Comparison of ENCODE assay signal across 8 mouse cellular contexts in genomic region chr6:29526281-29527251, GRCm38 (mm10). TPM values are rescaled to one million over a fixed set of nuclear protein-coding genes. Genes with fewer than 3 reads are reported as not detected.
A peak's percentile ranks its signal among the peaks of the same experiment; 100 is the strongest.
DNase-seq lines count a peak whose midpoint lies in the region; ATAC-seq and TF ChIP-seq lines count a peak whose summit lies in the region.

Gene Irf5, plus strand, starts transcription at chr6:29526625.

- H3K4me2 ChIP-seq in liver, embryonic 11.5 days: peak within 1 kb of the TSS; percentile 83
- H3K4me2 ChIP-seq in neural tube, embryonic 14.5 days (ENCODE audit: low read depth, low read length): peak within 1 kb of the TSS; percentile 96

- H3K4me3 ChIP-seq in spleen, adult 2 months (ENCODE audit: extremely low read depth, insufficient read depth, insufficient read length): peak within 1 kb of the TSS; percentile 69
- peak within 1 kb of the TSS; percentile 58 for H3K4me3 ChIP-seq in liver, embryonic 11.5 days (ENCODE audit: low read depth, low read length)
- H3K4me3 ChIP-seq in neural tube, embryonic 14.5 days (ENCODE audit: low read depth, low read length): peak within 1 kb of the TSS; percentile 42

- no peak for TF ChIP-seq CTCF in spleen, adult 2 months (IDR thresholded peaks at IDR 0.05; ENCODE audit: extremely low read depth, insufficient read depth, insufficient read length, insufficient replicate concordance)

- DNase-seq in spleen, adult 2 months (ENCODE audit: low read depth in 1 of 2, low spot score in 2 of 2): peak in 1 of 2 experiments; percentile 70
- DNase-seq in spleen, postnatal 14 days (ENCODE audit: low spot score in 2 of 2): no peak
- peak; percentile 48 for DNase-seq in embryo, embryonic 10 days (ENCODE audit: low spot score)
- peak; percentile 50 to 57 for DNase-seq in heart, postnatal 36 days
- peak; percentile 65 for DNase-seq in liver, embryonic 11.5 days (ENCODE audit: low spot score)
- no peak for DNase-seq in left cerebral cortex, adult 9 months (ENCODE audit: low spot score in 2 of 2)

- ATAC-seq in liver, embryonic 11.5 days (replicated peaks; ENCODE audit: low FRiP score): peak; percentile 56
- peak; percentile 45 for ATAC-seq in neural tube, embryonic 14.5 days (ENCODE audit: low read depth)
- ATAC-seq in megakaryocyte progenitor cell, adult 5-6 weeks (replicated peaks; ENCODE audit: poor library complexity): no peak

- H3K27ac ChIP-seq in spleen, adult 2 months (ENCODE audit: insufficient read depth, low read length): peak within 1 kb of the TSS; percentile 95
- H3K27ac ChIP-seq in liver, embryonic 11.5 days (ENCODE audit: low read depth, low read length): no peak within 1 kb of the TSS
- H3K27ac ChIP-seq in neural tube, embryonic 14.5 days (ENCODE audit: low read depth, low read length): no peak within 1 kb of the TSS

- TF ChIP-seq POLR2A in spleen, adult 2 months (IDR thresholded peaks at IDR 0.05; ENCODE audit: low read depth, low read length): peak; percentile 83

- WGBS in spleen, adult 2 months: 1% methylated on average over 85 of the region's 96 CpGs
- under 1% methylated on average over 94 of the region's 96 CpGs for WGBS in liver, embryonic 11.5 days
- WGBS in neural tube, embryonic 14.5 days: under 1% methylated on average over 57 of the region's 96 CpGs

- intact Hi-C loops in heart, postnatal 36 days (cut with DNase I): no loop called here

- H3K4me1 ChIP-seq in spleen, adult 2 months (ENCODE audit: control insufficient read depth, insufficient read depth, insufficient read length): peaks cover 24% of the 10 kb centered on the region; the same call in 1 of the 2 replicates
- peaks cover 12% of the 10 kb centered on the region for H3K4me1 ChIP-seq in liver, embryonic 11.5 days (replicated peaks; ENCODE audit: control insufficient read depth, insufficient read depth, low read length)
- peaks cover 15% of the 10 kb centered on the region for H3K4me1 ChIP-seq in neural tube, embryonic 14.5 days (ENCODE audit: control insufficient read depth, insufficient read depth, low read length)

- peaks cover 8% of the 10 kb centered on the region for H3K36me3 ChIP-seq in spleen, adult 2 months (ENCODE audit: control insufficient read depth, insufficient read depth, low read length)
- no peaks in the 10 kb centered on the region for H3K36me3 ChIP-seq in liver, embryonic 11.5 days (ENCODE audit: control insufficient read depth, insufficient read depth, low read length)
- no peaks in the 10 kb centered on the region for H3K36me3 ChIP-seq in neural tube, embryonic 14.5 days (ENCODE audit: control insufficient read depth, insufficient read depth, low read length)

- H3K9me3 ChIP-seq in liver, embryonic 11.5 days (ENCODE audit: control insufficient read depth, low read length): no peaks in the 10 kb centered on the region
- no peaks in the 10 kb centered on the region for H3K9me3 ChIP-seq in neural tube, embryonic 14.5 days (ENCODE audit: control insufficient read depth, low read length)

- H3K9ac ChIP-seq in liver, embryonic 11.5 days (ENCODE audit: low read depth, low read length): peak within 1 kb of the TSS; percentile 27; the same call in 1 of the 2 replicates
- peak within 1 kb of the TSS; percentile 21 for H3K9ac ChIP-seq in neural tube, embryonic 14.5 days (replicated peaks; ENCODE audit: low read depth, low read length)

- H3K27me3 ChIP-seq in spleen, adult 2 months (ENCODE audit: control insufficient read depth, insufficient read depth, low read length): no peaks in the 10 kb centered on the region; the same call in 1 of the 2 replicates
- peaks cover 38% of the 10 kb centered on the region for H3K27me3 ChIP-seq in liver, embryonic 11.5 days (replicated peaks; ENCODE audit: control insufficient read depth, insufficient read depth, low read length)
- peaks cover 20% of the 10 kb centered on the region for H3K27me3 ChIP-seq in neural tube, embryonic 14.5 days (ENCODE audit: control insufficient read depth, insufficient read depth, low read length)

RNA-seq across cellular contexts. Expression of gene Irf5, which starts in this region (rescaled TPM):
- polyA plus RNA-seq in spleen, adult 2 months (2012; rRNA removed): 136 and 178 TPM in 2 replicates
- 1 to 10 TPM; 3.1 to 3.7 TPM for total RNA-seq in heart, postnatal 36 days (2021)
- 8.2 and 9.4 TPM in 2 replicates for polyA plus RNA-seq in liver, embryonic 11.5 days (2014; fragmentation: Nextera tagmentation; extraction: Ambion mirVana)
- 0.95 and 2.3 TPM in 2 replicates for polyA plus RNA-seq in neural tube, embryonic 14.5 days (2014; fragmentation: Nextera tagmentation; extraction: Ambion mirVana)
- total RNA-seq in megakaryocyte progenitor cell, adult 5-6 weeks (2015): 6.1 and 11.5 TPM in 2 replicates
- total RNA-seq in megakaryocyte progenitor cell, adult 5-6 weeks (2017): 14.4 and 18.1 TPM in 2 replicates

Comparison
In these comparisons a context has a peak if more than half of its experiments do, and no peak if none do; other contexts are left out.
1. RNA of gene Irf5 (polyA plus RNA-seq): 136 to 178 TPM in spleen, adult 2 months; 8.2 to 9.4 TPM in liver, embryonic 11.5 days and 0.95 to 2.3 TPM in neural tube, embryonic 14.5 days; every median in the first group is over 10 times any median in the second.
2. DNase-seq: peak in embryo, embryonic 10 days (single experiment), heart, postnatal 36 days (2 of 2) and liver, embryonic 11.5 days (single experiment); none in spleen, postnatal 14 days (0 of 2) and left cerebral cortex, adult 9 months (0 of 2).
3. Peak in every context shown above with its lines, with median percentiles within 50 percentile points of each other: H3K4me3 ChIP-seq.